Mouse (Mus musculus) liver, embryonic 14.5 days (tissue): ENCODE measurements around the gene Hmg20b.

Experiments used
- CTCF ChIP-seq: IDR thresholded peaks from 2 replicates; pipeline ENCODE4 v1.5.1; 2016; ENCODE audit warnings: antibody characterized with exemption, low read depth, control low read depth
- EP300 ChIP-seq: IDR thresholded peaks from 2 replicates; pipeline ENCODE4 v1.6.1; 2016; ENCODE audit warnings: antibody characterized with exemption, low read depth

GRCm38 (mm10) chr10:81313581-81313980, 36.7 kb downstream of the Hmg20b start:
- no peak for TF ChIP-seq CTCF
- no peak for TF ChIP-seq EP300
